Mouse (Mus musculus) thymus, adult 2 months (tissue): ENCODE measurements around the gene Ophn1.

Experiments
- CTCF ChIP-seq: fragments of 200-500 bp; IDR thresholded peaks from 2 replicates; pipeline ENCODE4 v1.5.1; 2012; ENCODE audit warnings: mild to moderate bottlenecking, control low read depth, low read length, moderate library complexity, borderline replicate concordance; ENCODE audit not compliant: control insufficient read depth, poor library complexity, insufficient read depth; ENCODE audit errors: extremely low read depth
- POLR2A ChIP-seq: fragments of 200-500 bp; IDR thresholded peaks from 2 replicates; pipeline ENCODE4 v1.6.1; 2012; ENCODE audit warnings: mild to moderate bottlenecking, low read length, control low read depth, moderate library complexity; ENCODE audit not compliant: control insufficient read depth, poor library complexity, insufficient read depth; ENCODE audit errors: extremely low read depth

- TF ChIP-seq CTCF (no peak), POLR2A (0 out of 2 replicates have a peak, but pooled peaks have one; percentile 14)
Measured at GRCm38 (mm10) chrX:98936707-98937554, 46.1 kb upstream of the Ophn1 start.
